Mouse (Mus musculus) stomach, postnatal 0 days (tissue): ENCODE data around the gene Fam189a2.

ENCODE experiments used
- CTCF ChIP-seq: IDR thresholded peaks from 2 replicates; pipeline ENCODE4 v1.5.1; 2016; ENCODE audit warnings: antibody characterized with exemption, low read depth, mild to moderate bottlenecking, moderate library complexity
- EP300 ChIP-seq: optimal IDR thresholded peaks from 2 replicates; pipeline ENCODE3; 2016; ENCODE audit warnings: antibody characterized with exemption

DNA sequence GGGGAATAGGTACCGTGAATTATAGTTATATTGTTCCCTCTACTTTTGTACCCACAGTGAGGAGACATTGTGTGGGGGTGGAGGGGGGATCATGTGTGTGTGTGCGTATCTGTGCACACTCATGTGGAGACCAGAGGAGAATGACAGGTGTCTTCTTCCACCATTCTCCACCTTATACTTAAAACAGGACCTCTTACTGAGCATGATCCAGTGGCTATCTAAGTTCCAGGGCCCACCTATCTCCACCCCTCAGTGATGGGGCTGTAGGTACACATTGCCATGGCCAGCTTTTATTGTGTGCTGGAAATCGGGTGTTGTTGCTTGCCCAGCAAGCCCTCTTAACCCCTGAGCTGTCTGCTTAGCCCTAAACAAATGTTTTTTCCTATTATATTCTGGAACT lies 10.1 kb downstream of the Fam189a2 start:
- no peak for TF ChIP-seq CTCF
- no peak for TF ChIP-seq EP300
